Mouse (Mus musculus) Patski (cell line): Measurements from ENCODE around the gene Gon7. TPM values are rescaled to one million over a fixed set of nuclear protein-coding genes. Genes with fewer than 3 reads are reported as not detected.

Experiments
- ATAC-seq: fragments of 100-300 bp; one replicate; pipeline ENCODE4 v1.8.0; 2021
- CTCF ChIA-PET: fragments of 350-600 bp; sonication (Branson Sonifier 250); formaldehyde crosslinking; loops from one replicate; lab custom pipeline; 2022; ENCODE audit warnings: inconsistent platforms; lab: Charles Lee
- POLR2A ChIA-PET: fragments of 350-600 bp; sonication (Branson Sonifier 250); formaldehyde crosslinking; loops from one replicate; lab custom pipeline; 2022; ENCODE audit warnings: antibody characterized with exemption, inconsistent platforms; lab: Charles Lee
- DNase-seq: peaks from one replicate; pipeline ENCODE4 v3.0.0-alpha.2; 2011; ENCODE audit warnings: low read depth, low spot score
- H3K27me3 ChIP-seq: fragments of 371-371 bp; one replicate; pipeline ENCODE4 v1.5.1; 2021
- CTCF ChIP-seq: fragments of 100-300 bp; IDR thresholded peaks from one replicate; pipeline ENCODE4 v1.5.1; 2021
- in situ Hi-C: fragments of 300-500 bp; cut with MboI; formaldehyde crosslinking; loops from 3 replicates; pipeline ENCODE4 v1.11.1; 2018; ENCODE audit warnings: low pct_unique_long_range_greater_than_20kb, mixed read lengths
- polyA plus RNA-seq: library from polyadenylated mRNA; unstranded; gene quantifications from one replicate; pipeline ENCODE4 v1.2.3, GENCODE M21; 2021

Gene Gon7
- polyA plus RNA-seq, 1 experiment from 2014 or later = 14.6 TPM

- CTCF ChIA-PET = no interaction called here
These were observed 31.8 kb downstream of the Gon7 start for GRCm38 (mm10) chr12:102725761-102726175.

GRCm38 (mm10) chr12:102725146-102725545, 32.5 kb downstream of the Gon7 start:
- in situ Hi-C loops = no loop called here
- ATAC-seq (no peak), DNase-seq (no peak)
- ChIA-PET POLR2A (no interaction called here), CTCF (no interaction called here)
- TF ChIP-seq CTCF = no peak
- H3K27me3 ChIP-seq = no peaks in the 10 kb centered on the region

More at GRCm38 (mm10) chr12:102725761-102726175, 31.8 kb downstream of the Gon7 start:
- no peaks in the 10 kb centered on the region for H3K27me3 ChIP-seq
- POLR2A ChIA-PET = no interaction called here
- no peak for TF ChIP-seq CTCF
- in situ Hi-C loops = no loop called here
- no peak for DNase-seq
- no peak for ATAC-seq

- no peak for TF ChIP-seq CTCF
- no peak for DNase-seq
- in situ Hi-C loops = no loop called here
- no peaks in the 10 kb centered on the region for H3K27me3 ChIP-seq
- ChIA-PET POLR2A (no interaction called here), CTCF (interaction anchor here (1.1 to 1.8 kb wide), 2 partner anchors 15 to 199 kb away, joined by 3 to 6 read pairs; no protein-coding TSS in a partner anchor)
- ATAC-seq = no peak
These were observed 33.7 kb downstream of the Gon7 start for GRCm38 (mm10) chr12:102723861-102724260.

GRCm38 (mm10) chr12:102722966-102723365, 34.6 kb downstream of the Gon7 start:
- TF ChIP-seq CTCF = no peak
- ATAC-seq (no peak), DNase-seq (no peak)
- ChIA-PET CTCF (interaction anchor here (1.8 kb wide), 1 partner anchor 198 kb away, joined by 6 read pairs; no protein-coding TSS in a partner anchor), POLR2A (no interaction called here)
- in situ Hi-C loops = no loop called here
- H3K27me3 ChIP-seq = no peaks in the 10 kb centered on the region

- CTCF ChIA-PET = interaction anchor here (1.8 kb wide), 1 partner anchor 198 kb away, joined by 6 read pairs; no protein-coding TSS in a partner anchor
- POLR2A ChIA-PET = no interaction called here
- DNase-seq (no peak), ATAC-seq (no peak)
- H3K27me3 ChIP-seq = no peaks in the 10 kb centered on the region
- TF ChIP-seq CTCF = no peak
- in situ Hi-C loops = no loop called here
These were observed 35.2 kb downstream of the Gon7 start for GRCm38 (mm10) chr12:102722451-102722850.

- ChIA-PET CTCF (interaction anchor here (0.9 to 3.0 kb wide), 15 partner anchors 10 to 252 kb away, joined by 3 to 26 read pairs (median 4); partner anchors contain the start of gene Golga5), POLR2A (interaction anchor here (1.0 kb wide), 1 partner anchor 10 kb away, joined by 4 read pairs; no protein-coding TSS in a partner anchor)
- ATAC-seq (no peak), DNase-seq (no peak)
- in situ Hi-C loops = no loop called here
- H3K27me3 ChIP-seq = no peaks in the 10 kb centered on the region
- TF ChIP-seq CTCF = peak; percentile 74
These were observed 37.9 kb downstream of the Gon7 start for GRCm38 (mm10) chr12:102719552-102720315.

GRCm38 (mm10) chr12:102714654-102715395, 42.8 kb downstream of the Gon7 start:
- ChIA-PET POLR2A (interaction anchor here (0.7 kb wide), 1 partner anchor 16 kb away, joined by 4 read pairs; no protein-coding TSS in a partner anchor), CTCF (interaction anchor here (1.3 kb wide), 1 partner anchor 9 kb away, joined by 4 read pairs; the partner anchor contains the start of gene Itpk1)
- TF ChIP-seq CTCF = no peak
- H3K27me3 ChIP-seq = no peaks in the 10 kb centered on the region
- no peak for ATAC-seq
- in situ Hi-C loops = no loop called here
- DNase-seq = no peak

- in situ Hi-C loops = no loop called here
- DNase-seq = no peak
- no peaks in the 10 kb centered on the region for H3K27me3 ChIP-seq
- ChIA-PET CTCF (interaction anchor here (1.3 kb wide), 1 partner anchor 9 kb away, joined by 4 read pairs; the partner anchor contains the start of gene Itpk1), POLR2A (no interaction called here)
- no peak for TF ChIP-seq CTCF
- ATAC-seq = no peak
These were observed 43.5 kb downstream of the Gon7 start for GRCm38 (mm10) chr12:102714116-102714515.

GRCm38 (mm10) chr12:102713153-102713865, 44.3 kb downstream of the Gon7 start:
- DNase-seq (no peak), ATAC-seq (no peak)
- no peaks in the 10 kb centered on the region for H3K27me3 ChIP-seq
- CTCF ChIA-PET = interaction anchor here (1.3 to 1.8 kb wide), 2 partner anchors 8 to 11 kb away, joined by 4 to 7 read pairs; partner anchors contain the start of gene Itpk1
- in situ Hi-C loops = no loop called here
- POLR2A ChIA-PET = no interaction called here
- no peak for TF ChIP-seq CTCF

GRCm38 (mm10) chr12:102710851-102711375, 46.7 kb downstream of the Gon7 start:
- CTCF ChIA-PET = no interaction called here

More at GRCm38 (mm10) chr12:102710851-102711375, 46.7 kb downstream of the Gon7 start:
- DNase-seq = no peak
- in situ Hi-C loops = no loop called here
- no peak for ATAC-seq
- POLR2A ChIA-PET = interaction anchor here (1.7 kb wide), 1 partner anchor 8 kb away, joined by 4 read pairs; no protein-coding TSS in a partner anchor
- no peaks in the 10 kb centered on the region for H3K27me3 ChIP-seq
- no peak for TF ChIP-seq CTCF
